Mouse (Mus musculus) bone marrow, adult 2 months (tissue): ENCODE results near the gene Ano2.

ENCODE experiments used
- CTCF ChIP-seq: fragments of 200-500 bp; IDR thresholded peaks from 2 replicates; pipeline ENCODE4 v1.5.1; 2011; ENCODE audit warnings: low read length, control low read depth; ENCODE audit not compliant: control insufficient read depth, insufficient read depth
- POLR2A ChIP-seq: fragments of 200-500 bp; IDR thresholded peaks from 2 replicates; pipeline ENCODE4 v1.6.1; 2011; ENCODE audit warnings: low read depth, mild to moderate bottlenecking, control low read depth, low read length, borderline replicate concordance; ENCODE audit not compliant: control insufficient read depth

DNA sequence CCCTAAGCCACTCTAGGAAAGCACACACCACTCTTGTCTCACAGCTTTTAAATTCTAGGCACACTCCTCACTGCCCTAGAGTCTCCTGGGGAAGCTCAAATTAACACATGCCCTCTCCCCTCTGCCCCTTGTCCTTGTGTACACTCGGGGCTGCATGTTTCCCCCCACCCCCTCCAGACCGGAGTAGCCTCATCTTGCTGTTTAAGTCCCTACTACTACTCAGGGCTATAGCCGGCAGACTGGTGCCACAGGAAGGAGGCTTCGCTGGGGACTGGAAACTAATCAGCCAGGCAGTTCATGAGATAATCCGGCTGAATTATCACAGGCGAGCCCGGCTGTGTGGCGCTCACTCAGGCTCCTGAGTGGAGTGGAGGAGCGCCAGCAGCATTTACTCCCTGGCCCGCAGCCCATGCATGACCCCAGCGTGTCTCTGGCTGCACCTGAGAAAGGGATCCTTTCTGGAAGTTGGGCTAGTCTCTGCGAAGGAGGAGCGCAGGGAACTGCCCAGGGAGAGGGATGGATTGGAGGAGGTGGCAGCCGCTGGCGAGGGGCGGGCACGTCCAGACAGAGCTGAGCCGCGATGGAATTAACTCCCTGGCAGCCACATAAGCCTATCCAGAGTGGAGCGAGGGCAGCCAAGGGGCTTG, at the start of gene Ano2:
- TF ChIP-seq CTCF = no peak
- no peak for TF ChIP-seq POLR2A
